Mouse (Mus musculus): ENCODE measurements around the gene Ephx3.
"Not testable (repeated sequence)": the region's sequence is repeated elsewhere in the genome, so short reads cannot be mapped to it uniquely, and the experiment has no call there.

Gene Ephx3

DNA sequence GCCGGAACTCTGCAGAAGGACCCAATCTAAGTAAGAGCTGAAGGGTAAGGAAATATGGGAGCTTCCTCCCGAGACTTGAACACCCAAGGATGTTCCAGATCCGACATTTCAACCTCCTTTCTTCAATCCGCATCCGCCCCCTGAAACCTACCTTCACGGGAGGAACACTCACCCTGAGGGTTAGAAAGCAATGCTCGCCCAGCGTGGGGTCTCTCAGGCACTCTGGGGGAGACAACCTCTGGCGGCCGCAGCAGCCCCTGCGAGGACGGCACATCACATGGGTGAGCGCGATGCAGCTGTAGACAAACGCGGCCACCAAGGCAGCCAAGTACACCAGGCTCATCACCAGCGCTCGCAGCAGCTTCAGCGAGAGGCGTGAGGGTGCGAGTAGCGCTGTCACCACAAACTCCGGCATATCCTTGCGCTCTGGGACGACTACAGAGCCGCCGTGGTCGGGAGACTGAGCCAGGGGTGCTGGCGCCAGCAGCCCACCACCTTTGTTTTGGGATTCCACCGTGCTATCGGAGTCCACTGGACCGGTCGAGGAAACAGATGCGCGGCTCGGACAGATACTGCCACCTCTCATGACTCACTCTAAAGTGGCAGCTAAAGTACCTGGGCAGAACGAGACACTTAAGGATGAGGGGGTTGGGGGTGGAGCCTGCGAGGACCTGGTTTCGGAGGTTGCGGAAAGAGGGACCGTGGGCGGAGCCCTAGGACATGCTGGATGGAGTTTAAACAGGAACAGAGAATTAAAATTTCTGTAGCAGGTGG is at the start of gene Ephx3:
Ephx3 (minus strand) TSS at position 687 of the 774 bp plus-strand sequence.
- DNase-seq = peak; percentile 54

DNA sequence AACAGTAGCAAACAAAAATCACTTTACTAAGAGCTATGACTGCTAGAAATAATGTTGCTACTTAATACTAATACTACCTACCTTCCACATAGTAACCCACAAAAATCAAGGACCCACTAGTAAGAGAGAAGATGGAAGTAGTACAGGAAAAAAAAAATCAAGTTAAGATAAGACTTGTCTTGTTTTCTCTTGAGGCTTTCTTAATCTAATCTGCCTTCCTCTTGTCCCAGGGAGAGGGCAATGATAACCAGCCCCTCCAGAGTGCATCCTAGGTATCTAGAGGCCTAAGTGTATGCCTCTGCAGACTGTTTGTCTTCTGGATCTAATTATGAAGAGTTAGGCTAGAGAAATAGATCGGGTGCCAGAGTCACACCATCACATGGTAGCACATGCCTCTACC is 49.2 kb upstream of the Ephx3 start:
- no peak for DNase-seq

GRCm38 (mm10) chr17:32235534-32236191 is 46.3 kb upstream of the Ephx3 start:
- DNase-seq = peak; percentile 68

DNA sequence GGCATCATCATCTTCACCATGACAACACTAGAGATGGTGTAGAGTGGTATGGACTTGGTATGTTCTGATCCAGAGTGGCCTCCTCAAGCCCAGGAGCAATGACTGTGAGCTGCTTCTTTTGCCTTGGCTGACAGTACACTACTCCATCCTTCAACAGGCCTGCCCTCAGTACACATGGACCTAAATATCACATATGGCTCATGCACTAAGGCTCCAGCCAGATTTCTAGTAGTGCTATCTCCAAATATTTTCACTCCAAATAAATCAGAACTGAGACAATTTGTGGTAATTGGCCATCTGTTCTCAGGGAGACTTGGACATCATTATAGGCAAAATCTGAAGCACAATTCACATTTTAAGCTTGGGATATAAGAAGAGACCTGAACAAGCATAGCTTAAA is 43.8 kb upstream of the Ephx3 start:
- DNase-seq = no peak

DNA sequence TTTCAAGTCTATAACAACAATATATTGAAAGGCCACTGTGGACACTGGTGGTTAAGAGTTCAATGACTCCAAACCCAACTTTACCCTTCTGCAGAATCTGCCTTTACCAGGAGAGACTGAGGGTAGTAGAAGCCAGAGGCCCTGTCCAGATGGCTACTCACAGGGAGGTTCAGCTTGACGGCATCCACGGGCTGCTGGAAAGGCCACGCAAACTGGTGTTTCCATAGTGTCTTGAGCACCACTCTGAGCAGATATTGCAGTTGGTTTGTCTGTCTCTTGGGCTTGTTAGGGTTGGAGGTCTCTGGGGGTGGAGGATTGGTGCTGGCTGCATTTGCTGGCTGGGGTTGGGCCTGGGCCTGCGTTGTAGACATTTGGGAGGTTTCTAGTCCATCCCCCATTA is 39.9 kb upstream of the Ephx3 start:
- DNase-seq = no peak

GRCm38 (mm10) chr17:32220873-32221272 is 31.5 kb upstream of the Ephx3 start:
- peak; percentile 11 for DNase-seq

- peak; percentile 15 for DNase-seq
Measured at GRCm38 (mm10) chr17:32215587-32215986, 26.2 kb upstream of the Ephx3 start.

GRCm38 (mm10) chr17:32211554-32211953 is 22.2 kb upstream of the Ephx3 start:
- DNase-seq = not testable (repeated sequence)

GRCm38 (mm10) chr17:32209752-32210151 is 20.4 kb upstream of the Ephx3 start:
- peak; percentile 64 for DNase-seq

GRCm38 (mm10) chr17:32209144-32209543 is 19.8 kb upstream of the Ephx3 start:
- no peak for DNase-seq

GRCm38 (mm10) chr17:32207586-32208245 is 18.4 kb upstream of the Ephx3 start:
- DNase-seq = no peak

GRCm38 (mm10) chr17:32205345-32205744 is 16.0 kb upstream of the Ephx3 start:
- no peak for DNase-seq

- DNase-seq = no peak
Measured at GRCm38 (mm10) chr17:32202972-32203371, 13.6 kb upstream of the Ephx3 start.

- no peak for DNase-seq
Measured at GRCm38 (mm10) chr17:32201086-32201485, 11.7 kb upstream of the Ephx3 start.

GRCm38 (mm10) chr17:32199796-32200195 is 10.4 kb upstream of the Ephx3 start:
- DNase-seq = no peak

- DNase-seq = no peak
Measured at GRCm38 (mm10) chr17:32197156-32197555, 7.8 kb upstream of the Ephx3 start.

GRCm38 (mm10) chr17:32195725-32196124 is 6.4 kb upstream of the Ephx3 start:
- no peak for DNase-seq

- no peak for DNase-seq
Measured at GRCm38 (mm10) chr17:32193010-32193409, 3.7 kb upstream of the Ephx3 start.

- peak; percentile 35 for DNase-seq
Measured at GRCm38 (mm10) chr17:32189850-32190249, 501 bp upstream of the Ephx3 start.

DNA sequence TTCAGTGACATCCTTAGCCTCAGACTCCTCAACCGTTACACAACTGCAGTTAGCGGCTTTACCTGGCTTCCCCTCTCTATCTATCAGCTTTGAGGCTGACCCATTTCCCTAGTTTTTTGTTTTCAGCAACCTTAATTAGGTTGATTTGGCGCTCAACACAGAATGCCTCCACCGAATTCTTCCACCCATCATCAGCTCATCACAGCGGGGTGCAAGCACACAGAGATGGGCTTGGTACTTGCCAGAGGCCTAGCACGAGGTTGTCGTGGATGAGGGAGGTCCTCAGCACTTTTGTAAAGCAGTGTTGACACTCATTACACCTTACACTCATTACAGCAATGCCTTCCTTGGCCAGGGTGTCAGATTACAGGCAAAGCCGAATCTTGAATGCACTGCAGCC is 6.3 kb downstream of the Ephx3 start:
- DNase-seq = peak; percentile 74

- DNase-seq = peak; percentile 75
Measured at GRCm38 (mm10) chr17:32179621-32180491, 9.5 kb downstream of the Ephx3 start.

- DNase-seq = no peak
Measured at GRCm38 (mm10) chr17:32176919-32177318, 12.4 kb downstream of the Ephx3 start.

GRCm38 (mm10) chr17:32173166-32173565 is 16.2 kb downstream of the Ephx3 start:
- no peak for DNase-seq
